Mouse (Mus musculus) brain, embryonic 14.5 days (tissue): ENCODE results near the gene Gm36210.

Experiments
- CTCF ChIP-seq: fragments of 200-500 bp; IDR thresholded peaks from 2 replicates; pipeline ENCODE4 v1.5.1; 2012; ENCODE audit warnings: inconsistent platforms, mild to moderate bottlenecking, moderate library complexity, borderline replicate concordance; ENCODE audit not compliant: insufficient read depth, insufficient read length; ENCODE audit errors: extremely low read depth
- POLR2A ChIP-seq: fragments of 200-500 bp; IDR thresholded peaks from 2 replicates; pipeline ENCODE4 v1.6.1; 2012; ENCODE audit warnings: mild to moderate bottlenecking, inconsistent platforms, borderline replicate concordance; ENCODE audit not compliant: poor library complexity, insufficient read depth, insufficient read length, severe bottlenecking; ENCODE audit errors: extremely low read depth

DNA sequence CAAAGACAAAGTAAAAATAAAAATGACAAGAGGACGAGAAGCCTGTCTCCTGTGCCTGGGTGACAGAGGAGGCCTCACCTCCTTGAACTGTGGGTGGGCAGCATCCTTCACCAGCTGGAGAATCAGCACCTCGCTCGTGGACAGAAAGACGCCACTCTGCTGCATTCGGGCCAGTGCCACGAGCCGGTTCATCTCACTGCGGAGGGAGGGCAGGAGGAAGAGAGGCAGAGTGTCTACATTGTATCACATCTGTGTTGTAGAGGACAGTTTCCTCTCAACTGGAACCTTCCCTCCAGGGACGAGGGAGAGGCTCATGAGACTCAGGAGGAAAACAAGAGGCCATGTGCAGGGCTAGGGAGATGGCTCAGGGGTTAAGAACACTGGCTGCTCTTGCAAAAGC, 56.9 kb downstream of the Gm36210 start:
- TF ChIP-seq POLR2A: no peak
- TF ChIP-seq CTCF: no peak
